Mouse (Mus musculus) mouse embryonic stem cell (cell line): ENCODE data around the gene Usp19.

Experiments
- in situ Hi-C, 2 experiments: fragments of 300-500 bp; cut with MboI; formaldehyde crosslinking; loops; 1 replicate in 1 of 2; 3 replicates in 1 of 2; pipeline ENCODE4 v1.14.3; 2019 to 2020; ENCODE audit warnings: low sequenced_read_pairs in 2 of 2, low pct_unique_long_range_greater_than_20kb in 1 of 2, mixed read lengths in 1 of 2; ENCODE audit not compliant: unreplicated experiment in 1 of 2

The Usp19 gene

DNA sequence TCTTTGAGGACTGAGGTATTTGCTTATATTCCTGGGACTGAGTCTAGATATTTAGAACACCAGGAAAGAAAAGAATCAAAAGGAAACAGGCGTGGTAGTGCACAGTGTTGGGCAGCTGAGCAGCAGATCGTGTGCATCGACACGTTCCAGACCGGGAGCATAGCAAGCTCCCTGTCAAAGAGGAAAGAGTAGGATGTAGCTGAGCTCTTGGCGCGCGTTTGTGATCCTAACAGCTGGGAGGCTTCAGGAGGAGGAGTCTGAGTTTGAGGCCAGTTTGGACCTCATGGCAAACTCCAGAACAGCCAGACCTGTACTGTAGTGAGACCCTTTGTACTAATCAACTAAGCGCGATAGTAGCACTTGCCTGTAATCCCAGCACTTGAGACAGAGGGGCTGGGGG is 28.2 kb upstream of the Usp19 start:
- in situ Hi-C loops = no loop called here

- in situ Hi-C loops = no loop called here
Observed at GRCm38 (mm10) chr9:108463713-108464112, 26.7 kb upstream of the Usp19 start.

DNA sequence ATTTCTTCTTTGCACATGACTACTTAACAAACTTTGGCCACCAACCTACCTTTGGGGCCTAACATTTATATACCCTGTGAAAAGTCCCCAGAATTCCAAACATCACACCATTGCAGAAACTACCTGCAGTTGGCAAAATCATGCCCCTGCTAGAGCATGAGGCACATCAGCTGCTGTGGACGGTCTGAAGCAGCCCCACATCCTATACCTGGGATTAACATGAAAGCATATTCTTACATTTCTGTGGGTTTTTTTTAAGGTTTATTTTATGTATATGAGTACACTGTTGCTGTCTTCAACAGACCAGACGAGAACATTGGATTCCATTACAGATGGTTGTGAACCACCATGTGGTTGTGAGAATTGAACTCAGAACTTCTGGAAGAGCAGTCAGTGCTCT is 24.2 kb upstream of the Usp19 start:
- in situ Hi-C loops = no loop called here

DNA sequence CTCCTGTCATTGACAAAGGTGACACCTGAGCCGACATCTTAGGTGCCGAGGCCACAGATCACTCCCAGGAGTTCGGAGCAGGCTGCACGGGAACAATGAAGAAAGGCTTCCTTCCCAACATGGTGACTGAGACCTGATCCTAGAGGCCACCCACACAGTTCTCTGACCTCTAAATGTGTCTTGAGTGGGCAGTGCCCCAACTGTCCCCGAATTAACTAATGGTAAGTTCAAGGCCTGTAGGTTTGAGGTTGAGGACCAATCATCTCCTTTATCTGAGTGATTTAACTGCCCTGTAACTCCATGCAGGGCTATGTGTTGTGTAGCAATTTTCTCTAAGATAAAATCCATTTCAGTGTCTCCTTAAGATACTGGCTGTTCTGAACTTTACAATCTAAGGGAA is 21.0 kb upstream of the Usp19 start:
- in situ Hi-C loops = no loop called here

DNA sequence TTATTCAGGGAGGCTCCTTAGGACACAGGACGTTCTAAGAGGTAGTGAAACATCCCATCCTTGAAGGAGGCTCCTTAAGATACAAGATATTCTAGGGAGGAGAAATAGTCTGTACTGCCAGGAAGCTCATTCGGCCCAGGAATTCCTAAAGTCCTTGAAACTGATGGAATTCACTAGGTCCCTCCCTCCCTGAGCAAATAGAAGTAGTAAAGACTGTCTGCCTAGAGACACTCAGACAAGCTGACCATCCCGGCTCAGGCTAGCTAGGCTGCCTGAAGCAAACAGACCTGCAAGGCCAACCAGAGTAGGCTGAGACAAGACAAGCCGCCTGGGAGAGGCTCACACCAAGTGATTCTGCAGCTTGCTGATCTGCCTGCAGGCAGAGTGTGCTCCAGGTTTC is 20.6 kb upstream of the Usp19 start:
- in situ Hi-C loops = no loop called here

GRCm38 (mm10) chr9:108474528-108474927 is 15.9 kb upstream of the Usp19 start:
- in situ Hi-C loops = no loop called here

DNA sequence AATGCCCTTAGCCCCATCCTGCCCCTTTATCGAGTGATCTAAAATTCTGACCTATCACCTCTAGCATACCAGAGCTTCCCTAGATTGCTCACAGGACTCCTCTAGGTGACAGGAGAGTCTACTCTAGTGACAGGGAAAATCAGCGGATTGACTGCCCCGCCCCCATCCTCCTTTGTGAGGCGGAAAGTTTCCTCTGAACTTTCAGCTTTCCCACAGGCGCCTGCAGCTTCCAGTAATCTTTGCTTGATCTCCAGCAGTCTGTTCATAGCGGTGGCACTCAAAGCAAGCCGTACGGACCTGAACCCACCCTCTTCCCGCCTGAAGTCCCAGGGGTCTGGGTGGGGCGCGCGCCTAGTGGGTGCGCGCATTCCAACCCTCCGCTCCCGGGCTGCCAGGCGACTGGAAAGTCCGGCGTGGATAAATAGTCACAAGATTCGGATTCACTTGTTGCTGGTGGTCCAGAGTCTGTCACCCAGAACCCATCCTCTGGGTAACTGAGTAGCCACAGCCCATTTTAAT is 11.7 kb upstream of the Usp19 start:
- in situ Hi-C loops = no loop called here

GRCm38 (mm10) chr9:108479241-108479640 is 11.2 kb upstream of the Usp19 start:
- in situ Hi-C loops = no loop called here

DNA sequence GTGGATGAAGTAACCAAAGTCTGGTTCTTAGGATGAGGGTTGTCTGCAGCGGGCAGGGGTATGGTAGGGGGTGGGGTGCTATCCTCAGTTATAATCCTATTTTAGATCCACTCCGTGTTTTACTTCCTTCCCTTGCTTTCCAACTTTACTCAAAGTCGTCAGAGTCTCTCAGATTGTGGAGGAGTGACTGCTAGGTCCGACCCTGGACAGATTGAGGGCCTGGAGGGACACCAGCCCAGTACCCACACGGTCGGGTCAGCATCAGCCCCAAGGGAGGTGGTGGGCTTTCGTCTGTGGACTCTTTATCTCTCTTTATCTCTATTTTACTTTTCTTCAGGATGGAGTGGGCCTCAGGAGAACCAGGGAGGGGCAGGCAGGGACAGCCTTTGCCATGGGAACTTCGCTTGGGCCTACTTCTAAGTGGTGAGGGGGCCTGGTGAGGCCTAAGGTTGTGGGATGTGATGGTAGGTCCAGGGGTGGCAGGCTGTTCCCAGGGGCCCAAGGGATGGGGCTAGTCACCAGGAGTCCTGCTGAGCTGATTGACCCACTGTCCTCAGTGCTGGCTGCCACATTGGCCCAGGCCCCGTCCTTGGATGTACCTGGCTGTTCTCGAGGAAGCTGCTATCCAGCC is 10.6 kb upstream of the Usp19 start, which contains the start of gene Lamb2:
Lamb2 (plus strand) TSS at position 16 of the 631 bp plus-strand sequence.
- in situ Hi-C loops = no loop called here

- in situ Hi-C loops = no loop called here
Observed at GRCm38 (mm10) chr9:108480813-108481519, 9.4 kb upstream of the Usp19 start.

- in situ Hi-C loops = no loop called here
Observed at GRCm38 (mm10) chr9:108481520-108482210, 8.7 kb upstream of the Usp19 start.

- in situ Hi-C loops = no loop called here
Observed at GRCm38 (mm10) chr9:108483051-108483790, 7.2 kb upstream of the Usp19 start.

DNA sequence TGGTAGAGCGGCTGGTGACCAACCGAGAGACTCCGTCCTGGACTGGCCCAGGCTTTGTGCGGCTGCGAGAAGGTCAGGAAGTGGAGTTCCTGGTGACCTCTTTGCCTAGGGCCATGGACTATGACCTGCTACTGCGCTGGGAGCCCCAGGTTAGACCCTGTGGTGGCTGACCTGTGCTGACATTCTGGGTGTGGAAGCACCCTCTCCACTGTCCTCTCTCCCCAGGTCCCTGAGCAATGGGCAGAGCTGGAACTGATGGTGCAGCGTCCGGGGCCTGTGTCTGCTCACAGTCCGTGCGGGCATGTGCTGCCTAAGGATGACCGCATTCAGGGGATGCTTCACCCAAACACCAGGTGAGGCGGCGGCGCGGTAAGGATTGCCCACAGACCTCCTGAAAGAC is 6.4 kb upstream of the Usp19 start:
- in situ Hi-C loops = no loop called here

GRCm38 (mm10) chr9:108485301-108485875 is 5.0 kb upstream of the Usp19 start:
- in situ Hi-C loops = no loop called here

- in situ Hi-C loops = no loop called here
Observed at GRCm38 (mm10) chr9:108486973-108487530, 3.4 kb upstream of the Usp19 start.

DNA sequence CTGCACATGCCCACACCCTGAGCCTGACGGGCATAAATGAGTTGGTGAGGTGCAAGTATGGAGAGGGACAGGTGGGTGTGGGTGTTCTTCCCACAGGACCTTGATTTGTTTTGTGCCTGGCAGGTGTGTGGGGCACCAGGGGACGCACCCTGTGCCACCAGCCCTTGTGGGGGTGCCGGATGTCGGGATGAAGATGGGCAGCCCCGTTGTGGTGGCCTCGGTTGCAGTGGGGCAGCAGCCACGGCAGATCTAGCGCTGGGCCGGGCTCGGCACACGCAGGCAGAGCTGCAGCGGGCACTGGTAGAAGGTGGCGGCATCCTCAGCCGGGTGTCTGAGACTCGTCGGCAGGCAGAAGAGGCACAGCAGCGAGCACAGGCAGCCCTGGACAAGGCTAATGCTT is 2.0 kb upstream of the Usp19 start:
- in situ Hi-C loops = no loop called here

DNA sequence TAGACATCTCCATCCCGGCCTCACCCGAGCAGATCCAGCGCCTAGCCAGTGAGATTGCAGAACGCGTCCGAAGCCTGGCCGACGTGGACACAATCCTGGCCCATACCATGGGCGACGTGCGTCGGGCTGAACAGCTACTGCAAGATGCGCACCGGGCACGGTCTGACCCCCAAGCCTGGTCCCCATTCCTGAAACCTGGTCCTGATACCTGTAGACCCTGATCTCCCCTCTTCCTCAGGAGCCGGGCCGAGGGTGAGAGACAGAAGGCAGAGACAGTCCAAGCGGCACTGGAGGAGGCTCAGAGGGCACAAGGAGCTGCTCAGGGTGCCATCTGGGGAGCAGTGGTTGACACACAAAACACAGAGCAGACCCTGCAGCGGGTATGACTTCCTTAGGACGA is 1.2 kb upstream of the Usp19 start:
- in situ Hi-C loops = no loop called here
